Mouse (Mus musculus) lung, postnatal 4 days (tissue): ENCODE data around the gene Mrgpre.

Experiments
- DNase-seq, 2 experiments: peaks; one replicate each; pipeline ENCODE4 v3.0.0; 2021

Gene Mrgpre

GRCm38 (mm10) chr7:143776137-143776536 lies 8.2 kb downstream of the Mrgpre start:
- no peak for DNase-seq

DNA sequence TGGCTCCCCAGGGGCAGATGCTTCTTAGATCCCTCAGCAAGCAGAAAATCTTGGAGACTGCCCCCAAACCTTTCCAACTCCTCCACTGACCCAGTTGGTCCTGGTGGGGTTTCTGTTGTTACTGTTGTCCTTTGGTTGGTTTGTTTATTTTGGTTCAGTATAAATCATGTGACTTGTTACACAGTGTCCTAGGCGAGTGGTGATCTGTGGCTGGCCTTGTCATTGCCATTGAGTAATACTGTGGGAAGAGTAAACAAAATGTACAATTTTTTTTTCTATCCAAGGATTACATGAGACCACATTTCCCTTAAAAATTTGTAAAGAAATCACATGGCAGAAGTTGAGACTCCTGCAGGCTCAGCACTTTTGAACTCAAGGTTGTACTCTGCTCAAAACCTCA lies 14.8 kb downstream of the Mrgpre start:
- DNase-seq, result no peak

DNA sequence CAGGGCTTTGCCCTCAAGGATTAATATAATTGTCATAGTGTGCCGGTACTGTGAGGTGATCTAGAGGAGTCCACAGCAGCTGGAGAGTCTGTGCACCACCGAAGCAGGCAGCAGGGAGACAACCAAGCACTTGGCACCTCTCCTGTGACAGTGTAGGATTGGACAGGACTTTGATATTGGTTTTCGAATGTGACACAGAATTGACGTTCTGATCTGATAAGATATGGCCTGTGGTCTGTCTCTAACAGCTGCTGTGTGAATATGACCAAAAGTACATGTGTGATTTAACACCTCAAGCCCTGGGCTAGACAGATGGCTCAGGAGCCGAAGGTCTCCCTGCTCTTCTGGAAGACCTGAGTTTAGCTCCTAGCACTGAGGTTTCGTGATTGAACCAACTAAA lies 16.0 kb downstream of the Mrgpre start:
- DNase-seq, result no peak

DNA sequence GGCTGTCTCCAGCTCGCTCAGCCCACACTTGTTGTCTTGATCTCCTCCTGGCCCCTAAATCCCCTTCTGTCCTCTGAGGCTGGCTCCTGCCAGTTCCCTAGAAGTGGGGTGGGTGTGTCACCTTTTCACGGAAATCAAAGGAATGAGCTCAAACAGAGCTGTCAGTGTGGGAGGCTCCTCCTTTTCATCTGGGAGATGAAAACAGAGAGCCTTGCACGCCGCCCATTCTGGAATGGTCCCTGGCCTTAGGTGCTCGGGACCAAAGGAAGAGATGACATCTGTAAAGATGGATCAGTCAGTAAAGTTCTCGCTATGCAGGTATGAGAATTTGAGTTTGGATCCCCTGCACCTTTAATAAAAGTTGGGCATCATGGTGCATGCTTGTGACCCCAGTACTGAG lies 17.4 kb downstream of the Mrgpre start, which contains the start of gene Mrgprg:
Mrgprg (minus strand) TSS at position 101 of the 400 bp plus-strand sequence.
- no peak for DNase-seq

GRCm38 (mm10) chr7:143764876-143765530 lies 19.3 kb downstream of the Mrgpre start:
- DNase-seq, result no peak

DNA sequence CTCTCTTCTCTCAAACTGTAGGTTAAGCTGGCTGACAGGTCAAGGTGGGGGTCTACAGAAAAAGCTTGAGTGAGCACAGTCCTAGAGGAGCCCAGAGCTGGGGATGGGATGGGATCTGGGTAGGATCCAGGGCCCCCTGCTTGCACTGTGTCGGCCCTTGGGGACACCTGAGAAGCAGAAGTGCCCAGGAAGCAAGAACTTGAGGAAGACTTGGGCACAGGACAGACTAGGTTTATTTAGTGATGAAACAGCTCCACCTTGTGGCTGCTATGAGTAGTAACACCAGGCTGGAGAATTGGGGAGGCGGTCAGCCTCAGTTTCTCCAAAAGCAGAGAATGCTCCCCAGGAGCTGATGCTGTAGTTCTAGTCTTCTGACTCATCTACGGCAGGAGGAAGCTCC lies 20.5 kb downstream of the Mrgpre start:
- DNase-seq, result no peak

- no peak for DNase-seq
Observed at GRCm38 (mm10) chr7:143758956-143759355, 25.3 kb downstream of the Mrgpre start.

- DNase-seq, result no peak
Observed at GRCm38 (mm10) chr7:143757696-143758095, 26.6 kb downstream of the Mrgpre start.

GRCm38 (mm10) chr7:143757027-143757390 lies 27.3 kb downstream of the Mrgpre start:
- DNase-seq, result peak; percentile 82 to 84

- no peak for DNase-seq
Observed at GRCm38 (mm10) chr7:143756125-143757026, 27.9 kb downstream of the Mrgpre start, which contains the start of gene Osbpl5. Osbpl5 (minus strand) TSS chr7:143756985.

GRCm38 (mm10) chr7:143755357-143756124 lies 28.8 kb downstream of the Mrgpre start:
- DNase-seq, result no peak

DNA sequence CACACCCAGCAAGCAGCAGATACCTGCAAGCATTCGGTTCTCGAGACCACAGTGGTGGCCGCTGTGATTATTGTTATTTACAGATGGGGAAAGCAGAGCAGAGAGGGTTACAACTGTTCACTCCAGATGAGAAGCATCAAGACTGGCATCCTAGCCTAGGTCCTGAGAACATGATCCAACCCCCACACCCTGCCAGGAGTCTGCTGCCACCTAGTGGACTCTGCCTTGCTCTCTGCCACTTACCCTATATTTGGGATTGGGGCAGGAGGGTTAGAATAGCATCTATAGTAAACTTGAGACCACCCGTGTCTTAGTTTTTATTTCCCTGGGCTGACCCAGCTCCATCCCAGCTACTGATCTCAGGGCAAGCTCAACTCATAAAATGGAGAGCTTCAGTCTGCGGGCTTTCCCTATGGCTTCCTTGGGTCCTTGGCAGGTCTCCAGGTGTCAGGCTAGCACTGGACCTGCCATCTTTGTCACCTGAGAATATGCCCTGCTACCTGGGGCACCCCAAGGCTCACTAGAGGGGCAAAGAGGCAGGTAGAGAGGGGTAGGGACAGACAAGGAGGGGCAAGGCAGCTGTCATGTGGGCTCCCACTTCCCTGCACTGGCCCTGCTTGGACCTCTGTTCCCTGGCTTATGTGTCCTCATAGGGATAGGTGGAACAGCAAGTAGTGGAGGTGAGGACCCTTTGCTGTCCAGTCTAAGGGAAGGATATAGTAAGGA lies 30.1 kb downstream of the Mrgpre start:
- DNase-seq, result peak; percentile 52 to 76

GRCm38 (mm10) chr7:143752606-143753005 lies 31.7 kb downstream of the Mrgpre start:
- DNase-seq, result no peak

- no peak for DNase-seq
Observed at GRCm38 (mm10) chr7:143752056-143752455, 32.2 kb downstream of the Mrgpre start.

GRCm38 (mm10) chr7:143751380-143751779 lies 32.9 kb downstream of the Mrgpre start:
- no peak for DNase-seq

- DNase-seq, result no peak
Observed at GRCm38 (mm10) chr7:143749045-143749444, 35.3 kb downstream of the Mrgpre start.

- DNase-seq, result peak; percentile 90 to 92
Observed at GRCm38 (mm10) chr7:143748041-143748868, 36.0 kb downstream of the Mrgpre start.

DNA sequence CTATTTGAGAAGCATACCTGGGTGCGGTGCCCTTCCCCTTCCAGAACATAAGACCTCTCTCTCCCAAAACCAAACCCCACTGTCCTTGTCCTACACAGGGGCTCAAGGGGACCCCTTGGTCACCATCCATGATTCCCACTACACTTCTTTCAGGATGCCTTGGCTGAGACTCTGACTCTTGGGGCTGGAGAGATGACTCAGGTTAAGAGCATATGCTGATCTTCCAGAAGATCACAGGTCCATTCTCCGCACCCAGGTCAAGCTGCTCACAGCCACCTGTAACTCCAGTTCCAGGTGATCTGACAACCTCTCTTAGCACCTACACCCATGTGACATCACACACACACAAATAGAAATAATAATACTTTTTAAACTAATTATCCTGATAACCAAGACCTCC lies 43.6 kb downstream of the Mrgpre start:
- no peak for DNase-seq

DNA sequence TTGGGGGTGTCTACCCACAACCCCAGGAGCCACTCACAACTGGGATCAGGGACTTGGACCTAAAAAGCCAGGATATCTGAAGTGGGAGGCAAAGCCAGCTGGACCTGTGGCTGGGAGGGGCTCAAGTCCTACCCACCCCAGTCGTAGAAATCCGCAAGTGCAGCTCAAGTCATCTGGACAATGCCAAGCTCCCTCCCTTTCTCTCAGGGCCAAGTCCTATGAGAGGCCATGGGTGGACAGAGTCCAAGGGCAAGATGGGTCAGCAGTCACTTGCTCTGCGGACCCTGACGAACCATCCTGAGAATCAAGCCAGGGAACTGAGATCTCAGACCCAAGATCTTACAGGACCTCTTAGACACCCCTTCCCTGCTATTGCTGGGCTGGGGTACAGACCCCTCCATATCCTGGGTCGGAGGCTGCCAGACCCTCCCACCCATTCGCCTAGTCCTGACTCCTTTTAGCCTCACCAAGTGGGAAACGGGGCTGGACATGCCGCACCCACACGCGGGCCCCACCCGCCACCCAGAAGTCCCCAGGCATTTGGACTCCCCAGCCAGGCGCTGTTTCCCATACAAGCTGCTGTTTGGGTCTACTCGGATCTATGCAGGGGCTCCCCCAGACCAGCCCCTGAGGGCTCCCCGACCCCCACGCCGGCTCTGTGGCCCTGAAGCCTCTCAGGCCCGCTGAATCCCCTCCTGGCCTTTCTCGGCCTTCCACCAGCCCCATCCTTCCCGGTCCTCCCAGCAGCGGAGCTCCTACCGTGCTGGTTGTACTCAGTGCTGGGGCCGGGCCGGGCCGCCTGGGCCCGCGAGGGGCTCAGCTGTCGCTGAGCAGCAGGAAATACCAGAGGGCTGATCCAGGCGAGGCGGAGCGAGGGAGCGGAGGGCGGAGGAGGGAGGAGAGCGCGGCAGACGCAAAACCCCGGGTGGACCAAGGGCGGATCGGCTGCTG lies 44.5 kb downstream of the Mrgpre start:
- DNase-seq, result peak; percentile 91 to 93

DNA sequence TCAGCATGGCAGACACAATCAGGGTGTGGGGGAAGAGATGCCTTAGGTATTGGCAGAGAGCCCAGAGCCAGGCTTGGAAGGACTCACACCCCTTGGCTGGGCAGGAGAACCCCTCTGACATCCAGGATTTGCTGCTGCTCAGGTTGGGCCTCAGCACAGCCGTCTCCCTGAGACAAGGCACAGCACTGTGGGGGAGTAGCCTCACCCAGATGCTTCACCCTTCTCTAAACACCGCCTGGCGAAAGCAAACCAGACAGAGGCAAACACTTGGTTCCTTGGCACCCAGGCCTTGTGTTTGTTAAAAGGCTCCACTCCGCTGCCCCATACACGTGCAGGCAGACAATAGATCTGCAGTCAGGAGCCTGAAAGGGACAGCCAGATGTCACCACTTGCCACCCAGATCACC lies 45.7 kb downstream of the Mrgpre start:
- DNase-seq, result peak; percentile 46 to 58
